Mouse (Mus musculus) testis, adult 2 months (tissue): ENCODE results near the gene Alg9. TPM values are rescaled to one million over a fixed set of nuclear protein-coding genes. Genes with fewer than 3 reads are reported as not detected.

ENCODE experiments used
- H3K27ac ChIP-seq: fragments of 200-500 bp; 2 replicates; pipeline ENCODE4 v1.5.1; 2012; ENCODE audit warnings: low read depth, low read length; ENCODE audit not compliant: control insufficient read depth, insufficient read depth
- H3K27me3 ChIP-seq: fragments of 200-500 bp; 2 replicates; pipeline ENCODE4 v1.6.1; 2012; ENCODE audit warnings: mild to moderate bottlenecking, low read length, moderate library complexity; ENCODE audit not compliant: control insufficient read depth, insufficient read depth
- H3K36me3 ChIP-seq: fragments of 200-500 bp; 2 replicates; pipeline ENCODE4 v1.6.1; 2012; ENCODE audit warnings: mild to moderate bottlenecking, low read length; ENCODE audit not compliant: control insufficient read depth, insufficient read depth
- H3K4me1 ChIP-seq: fragments of 200-500 bp; 2 replicates; pipeline ENCODE4 v1.6.1; 2012; ENCODE audit warnings: low read length; ENCODE audit not compliant: control insufficient read depth, insufficient read depth
- H3K4me3 ChIP-seq: fragments of 200-500 bp; 2 replicates; pipeline ENCODE4 v1.5.1; 2012; ENCODE audit warnings: low read depth, mild to moderate bottlenecking, low read length, moderate library complexity, mixed read lengths; ENCODE audit not compliant: control insufficient read depth
- CTCF ChIP-seq: fragments of 200-500 bp; IDR thresholded peaks from 2 replicates; pipeline ENCODE4 v1.5.1; 2012; ENCODE audit warnings: low read depth, mild to moderate bottlenecking, inconsistent platforms, low read length, moderate library complexity; ENCODE audit not compliant: control insufficient read depth, insufficient read depth, insufficient replicate concordance
- POLR2A ChIP-seq: fragments of 200-500 bp; IDR thresholded peaks from 2 replicates; pipeline ENCODE4 v1.6.1; 2012; ENCODE audit warnings: low read depth, mild to moderate bottlenecking, inconsistent platforms, low read length, moderate library complexity; ENCODE audit not compliant: control insufficient read depth
- polyA plus RNA-seq: library from polyadenylated mRNA; depleted of rRNA; stranded (reverse); fragments of >200 nt; gene quantifications from 2 replicates; pipeline ENCODE4 v1.2.3, GENCODE M21; 2012; rRNA removed

The Alg9 gene
- polyA plus RNA-seq, 1 experiment: 40.0 TPM

GRCm38 (mm10) chr9:50889964-50890363, 115.1 kb downstream of the Alg9 start:
- Histone ChIP-seq H3K27me3 (no peaks in the 10 kb centered on the region), H3K4me1 (no peaks in the 10 kb centered on the region), H3K4me3 (no peak overlapping the region), H3K36me3 (no peaks in the 10 kb centered on the region), H3K27ac (no peak overlapping the region)
- no peak for TF ChIP-seq CTCF
- TF ChIP-seq POLR2A: no peak

- no peaks in the 10 kb centered on the region for H3K36me3 ChIP-seq
- no peaks in the 10 kb centered on the region for H3K4me1 ChIP-seq
- H3K27ac ChIP-seq: no peak overlapping the region
- no peaks in the 10 kb centered on the region for H3K27me3 ChIP-seq
- H3K4me3 ChIP-seq: no peak overlapping the region
- TF ChIP-seq CTCF (no peak), POLR2A (no peak)
Measured at GRCm38 (mm10) chr9:50890494-50891090, 115.8 kb downstream of the Alg9 start.

Other genes starting within 250 kb of the Alg9 start
- gene Pts, start 246.3 kb upstream of the Alg9 start, polyA plus RNA-seq: 9.9 and 10.7 TPM in 2 replicates
- gene Il18, start 220.2 kb upstream of the Alg9 start, polyA plus RNA-seq: 0.67 and 0.72 TPM in 2 replicates
- gene Bco2, start 219.8 kb upstream of the Alg9 start, polyA plus RNA-seq: 0.67 and 0.89 TPM in 2 replicates
- 3.7 and 6.2 TPM in 2 replicates for gene Tex12, start 213.7 kb upstream of the Alg9 start, polyA plus RNA-seq
- gene Sdhd, start 171.2 kb upstream of the Alg9 start, polyA plus RNA-seq: 61.7 and 75.8 TPM in 2 replicates
- 512 and 577 TPM in 2 replicates for gene Timm8b, start 171.1 kb upstream of the Alg9 start, polyA plus RNA-seq
- 38.2 and 40.3 TPM in 2 replicates for gene Pih1d2, start 157.7 kb upstream of the Alg9 start, polyA plus RNA-seq
- 6.0 and 6.4 TPM in 2 replicates for gene Nkapd1, start 157.6 kb upstream of the Alg9 start, polyA plus RNA-seq
- 36.8 and 39.7 TPM in 2 replicates for gene Dlat, start 115.2 kb upstream of the Alg9 start, polyA plus RNA-seq
- 14.1 and 15.0 TPM in 2 replicates for gene Dixdc1, start 35.5 kb upstream of the Alg9 start, polyA plus RNA-seq
- 1.6 and 2.1 TPM in 2 replicates for gene 2310030G06Rik, start 28.5 kb upstream of the Alg9 start, polyA plus RNA-seq
- 4.4 and 6.0 TPM in 2 replicates for gene Cryab, start 23.7 kb upstream of the Alg9 start, polyA plus RNA-seq
- 2.3 and 3.6 TPM in 2 replicates for gene Hspb2, start 22.7 kb upstream of the Alg9 start, polyA plus RNA-seq
- gene Fdxacb1, start 6.8 kb upstream of the Alg9 start, polyA plus RNA-seq: 5.3 and 5.8 TPM in 2 replicates
- gene 1110032A03Rik, start 501 bp downstream of the Alg9 start, polyA plus RNA-seq: 662 and 684 TPM in 2 replicates
- 77.4 and 80.9 TPM in 2 replicates for gene Ppp2r1b, start 70.3 kb downstream of the Alg9 start, polyA plus RNA-seq
- 25.7 and 28.1 TPM in 2 replicates for gene Sik2, start 234.1 kb downstream of the Alg9 start, polyA plus RNA-seq